Mouse (Mus musculus) limb, embryonic 11.5 days (tissue): ENCODE results near the gene Pcnx2. TPM values are rescaled to one million over a fixed set of nuclear protein-coding genes. Genes with fewer than 3 reads are reported as not detected.

Source experiments
- ATAC-seq: fragments of 200-750 bp; cut with Nextera tagmentation; 2 replicates; pipeline ENCODE4 v1.8.0; 2017; ENCODE audit warnings: low read depth; ENCODE audit not compliant: insufficient number of reproducible peaks, low FRiP score, low TSS enrichment
- DNase-seq: peaks from one replicate; pipeline ENCODE4 v3.0.0-alpha.2; 2015; ENCODE audit warnings: low spot score
- H3K27ac ChIP-seq: fragments of 300-500 bp; sonication (generic); replicated peaks from 2 replicates; pipeline ENCODE4 v1.5.1; 2014; ENCODE audit warnings: low read depth, mild to moderate bottlenecking, low read length
- H3K27me3 ChIP-seq: fragments of 300-500 bp; sonication (generic); 2 replicates; pipeline ENCODE4 v1.6.1; 2014; ENCODE audit warnings: mild to moderate bottlenecking, low read length, mixed read lengths; ENCODE audit not compliant: control insufficient read depth, insufficient read depth
- H3K36me3 ChIP-seq: fragments of 300-500 bp; sonication (generic); 2 replicates; pipeline ENCODE4 v1.6.1; 2014; ENCODE audit warnings: mild to moderate bottlenecking, low read length, moderate library complexity, mixed read lengths; ENCODE audit not compliant: control insufficient read depth, insufficient read depth
- H3K4me1 ChIP-seq: fragments of 300-500 bp; sonication (generic); 2 replicates; pipeline ENCODE4 v1.6.1; 2014; ENCODE audit warnings: low read length, mixed read lengths; ENCODE audit not compliant: control insufficient read depth, insufficient read depth
- H3K4me2 ChIP-seq: fragments of 300-500 bp; sonication (generic); 2 replicates; pipeline ENCODE4 v1.6.1; 2014; ENCODE audit warnings: low read depth, mild to moderate bottlenecking, moderate library complexity; ENCODE audit not compliant: severe bottlenecking
- H3K4me3 ChIP-seq: fragments of 300-500 bp; sonication (generic); 2 replicates; pipeline ENCODE4 v1.5.1; 2014; ENCODE audit warnings: low read depth, low read length
- H3K9ac ChIP-seq: fragments of 300-500 bp; sonication (generic); 2 replicates; pipeline ENCODE4 v1.6.1; 2014; ENCODE audit warnings: mild to moderate bottlenecking, low read length
- H3K9me3 ChIP-seq: fragments of 300-500 bp; sonication (generic); 2 replicates; pipeline ENCODE4 v1.6.1; 2016; ENCODE audit warnings: low read length; ENCODE audit not compliant: control insufficient read depth
- WGBS: fragments of 180-500 bp; shearing (Covaris S2); extraction: QIAGEN DNeasy Blood & Tissue Kit; methylation state at CpG from one replicate; pipeline ENCODE4 v1.1.7; 2014; 5-methylcytosine and 5-hydroxymethylcytosine counted together
- polyA plus RNA-seq: library from polyadenylated mRNA; unstranded; fragments of >200 nt; fragmentation: Nextera tagmentation; extraction: Ambion mirVana; gene quantifications from 2 replicates; pipeline ENCODE4 v1.2.1, GENCODE M21; 2014

Pcnx2 gene
- polyA plus RNA-seq, 1 experiment from 2014 or later = not detected

GRCm38 (mm10) chr8:125806459-125806858 lies 91.7 kb downstream of the Pcnx2 start:
- no peak overlapping the region for H3K9ac ChIP-seq
- no peak for ATAC-seq
- no peak overlapping the region for H3K4me3 ChIP-seq
- no peaks in the 10 kb centered on the region for H3K27me3 ChIP-seq
- no peaks in the 10 kb centered on the region for H3K9me3 ChIP-seq
- H3K4me2 ChIP-seq = no peak overlapping the region
- no peak for DNase-seq
- no peak overlapping the region for H3K27ac ChIP-seq
- H3K36me3 ChIP-seq = no peaks in the 10 kb centered on the region
- WGBS = 88% methylated on average over 12 of the region's 12 CpGs
- H3K4me1 ChIP-seq = no peaks in the 10 kb centered on the region; the same call in 1 of the 2 replicates

GRCm38 (mm10) chr8:125796970-125797369 lies 101.1 kb downstream of the Pcnx2 start:
- ATAC-seq (no peak), DNase-seq (no peak)
- no peak overlapping the region for H3K4me3 ChIP-seq
- no peak overlapping the region for H3K4me2 ChIP-seq
- no peak overlapping the region for H3K9ac ChIP-seq
- no peaks in the 10 kb centered on the region for H3K36me3 ChIP-seq
- no peak overlapping the region for H3K27ac ChIP-seq
- H3K27me3 ChIP-seq = no peaks in the 10 kb centered on the region
- no peaks in the 10 kb centered on the region for H3K9me3 ChIP-seq
- WGBS = 85% methylated on average over 2 of the region's 2 CpGs
- no peaks in the 10 kb centered on the region for H3K4me1 ChIP-seq

GRCm38 (mm10) chr8:125795341-125795740 lies 102.8 kb downstream of the Pcnx2 start:
- no peak overlapping the region for H3K4me3 ChIP-seq
- H3K27me3 ChIP-seq = no peaks in the 10 kb centered on the region
- ATAC-seq (no peak), DNase-seq (no peak)
- no peak overlapping the region for H3K9ac ChIP-seq
- H3K4me1 ChIP-seq = 0 out of 2 replicates have a peak, but pooled peaks cover 2% of the 10 kb centered on the region
- 88% methylated on average over 2 of the region's 2 CpGs for WGBS
- no peak overlapping the region for H3K27ac ChIP-seq
- H3K9me3 ChIP-seq = no peaks in the 10 kb centered on the region
- H3K36me3 ChIP-seq = no peaks in the 10 kb centered on the region
- H3K4me2 ChIP-seq = no peak overlapping the region

GRCm38 (mm10) chr8:125792816-125793455 lies 105.2 kb downstream of the Pcnx2 start:
- Histone ChIP-seq H3K27ac (no peak overlapping the region), H3K4me3 (no peak overlapping the region), H3K9me3 (no peaks in the 10 kb centered on the region), H3K4me2 (no peak overlapping the region), H3K4me1 (0 out of 2 replicates have a peak, but pooled peaks cover 2% of the 10 kb centered on the region), H3K36me3 (no peaks in the 10 kb centered on the region), H3K27me3 (no peaks in the 10 kb centered on the region), H3K9ac (no peak overlapping the region)
- no peak for DNase-seq
- 77% methylated on average over 9 of the region's 9 CpGs for WGBS
- no peak for ATAC-seq

- H3K4me3 ChIP-seq = no peak overlapping the region
- H3K4me2 ChIP-seq = no peak overlapping the region
- no peaks in the 10 kb centered on the region for H3K9me3 ChIP-seq
- H3K36me3 ChIP-seq = no peaks in the 10 kb centered on the region
- H3K27ac ChIP-seq = no peak overlapping the region
- DNase-seq (no peak), ATAC-seq (no peak)
- WGBS = 83% methylated on average over 7 of the region's 7 CpGs
- no peaks in the 10 kb centered on the region for H3K27me3 ChIP-seq
- 0 out of 2 replicates have a peak, but pooled peaks cover 5% of the 10 kb centered on the region for H3K4me1 ChIP-seq
- H3K9ac ChIP-seq = no peak overlapping the region
These were observed 111.2 kb downstream of the Pcnx2 start for GRCm38 (mm10) chr8:125786886-125787285.

GRCm38 (mm10) chr8:125782161-125782560 lies 116.0 kb downstream of the Pcnx2 start:
- 60% methylated on average over 3 of the region's 3 CpGs for WGBS
- Histone ChIP-seq H3K36me3 (no peaks in the 10 kb centered on the region), H3K4me2 (no peak overlapping the region), H3K9ac (no peak overlapping the region), H3K9me3 (no peaks in the 10 kb centered on the region), H3K27ac (no peak overlapping the region), H3K27me3 (no peaks in the 10 kb centered on the region), H3K4me1 (0 out of 2 replicates have a peak, but pooled peaks cover 3% of the 10 kb centered on the region), H3K4me3 (no peak overlapping the region)
- no peak for DNase-seq
- no peak for ATAC-seq

- H3K9me3 ChIP-seq = no peaks in the 10 kb centered on the region
- H3K4me3 ChIP-seq = no peak overlapping the region
- WGBS = 52% methylated on average over 8 of the region's 8 CpGs
- H3K4me1 ChIP-seq = 0 out of 2 replicates have a peak, but pooled peaks cover 3% of the 10 kb centered on the region
- no peak for ATAC-seq
- H3K9ac ChIP-seq = no peak overlapping the region
- H3K4me2 ChIP-seq = no peak overlapping the region
- DNase-seq = no peak
- H3K27ac ChIP-seq = no peak overlapping the region
- no peaks in the 10 kb centered on the region for H3K36me3 ChIP-seq
- no peaks in the 10 kb centered on the region for H3K27me3 ChIP-seq
These were observed 118.5 kb downstream of the Pcnx2 start for GRCm38 (mm10) chr8:125779656-125780055.

GRCm38 (mm10) chr8:125778919-125779318 lies 119.2 kb downstream of the Pcnx2 start:
- H3K9me3 ChIP-seq = no peaks in the 10 kb centered on the region
- H3K9ac ChIP-seq = no peak overlapping the region
- 93% methylated on average over 5 of the region's 5 CpGs for WGBS
- DNase-seq (no peak), ATAC-seq (no peak)
- H3K4me3 ChIP-seq = no peak overlapping the region
- H3K4me1 ChIP-seq = 0 out of 2 replicates have a peak, but pooled peaks cover 3% of the 10 kb centered on the region
- no peak overlapping the region for H3K27ac ChIP-seq
- no peaks in the 10 kb centered on the region for H3K27me3 ChIP-seq
- H3K36me3 ChIP-seq = no peaks in the 10 kb centered on the region
- H3K4me2 ChIP-seq = no peak overlapping the region
